Mouse (Mus musculus): ENCODE data around the gene Mettl7a1.
A peak's percentile ranks its signal among the peaks of the same experiment; 100 is the strongest.
"Not testable (repeated sequence)": the region's sequence is repeated elsewhere in the genome, so short reads cannot be mapped to it uniquely, and the experiment has no call there.

The Mettl7a1 gene

GRCm38 (mm10) chr15:100303428-100304018, 417 bp upstream of the Mettl7a1 start:
- DNase-seq: peak; percentile 14

GRCm38 (mm10) chr15:100306201-100306600, 2.3 kb downstream of the Mettl7a1 start:
- DNase-seq: no peak

DNA sequence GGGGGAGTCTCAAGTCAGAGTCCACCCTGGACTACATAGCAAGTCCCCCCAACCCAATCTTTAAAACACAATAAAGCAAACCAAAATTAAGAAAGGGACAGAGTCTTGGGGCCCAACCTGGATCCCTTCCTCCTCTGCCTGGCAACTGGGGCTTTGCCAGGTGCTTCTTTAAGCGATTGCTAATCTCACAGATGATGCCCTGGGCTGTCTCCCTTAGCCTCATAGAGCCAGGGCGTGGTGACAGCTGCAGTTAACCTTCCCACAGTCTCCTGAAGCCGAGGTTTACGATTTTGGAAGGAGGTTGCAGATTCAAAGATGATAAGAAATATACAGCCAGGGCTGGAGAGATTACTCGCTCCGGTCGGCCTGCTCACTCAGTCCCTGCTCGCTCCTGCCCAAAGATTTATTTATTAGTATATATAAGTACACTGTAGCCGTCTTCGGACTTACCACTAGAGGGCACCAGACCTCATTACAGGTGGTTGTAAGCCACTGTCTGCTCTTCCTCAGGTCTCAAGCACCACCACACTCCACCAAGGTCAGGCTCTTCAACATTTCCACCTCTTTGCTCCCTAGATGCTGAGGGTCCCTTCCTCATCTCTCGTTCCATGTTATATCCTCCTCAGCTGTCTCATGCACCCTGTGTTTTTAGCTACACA, 3.6 kb downstream of the Mettl7a1 start:
- peak; percentile 60 for DNase-seq

GRCm38 (mm10) chr15:100312346-100312745, 8.4 kb downstream of the Mettl7a1 start:
- DNase-seq: no peak

GRCm38 (mm10) chr15:100314448-100315145, 10.7 kb downstream of the Mettl7a1 start:
- DNase-seq: no peak

DNA sequence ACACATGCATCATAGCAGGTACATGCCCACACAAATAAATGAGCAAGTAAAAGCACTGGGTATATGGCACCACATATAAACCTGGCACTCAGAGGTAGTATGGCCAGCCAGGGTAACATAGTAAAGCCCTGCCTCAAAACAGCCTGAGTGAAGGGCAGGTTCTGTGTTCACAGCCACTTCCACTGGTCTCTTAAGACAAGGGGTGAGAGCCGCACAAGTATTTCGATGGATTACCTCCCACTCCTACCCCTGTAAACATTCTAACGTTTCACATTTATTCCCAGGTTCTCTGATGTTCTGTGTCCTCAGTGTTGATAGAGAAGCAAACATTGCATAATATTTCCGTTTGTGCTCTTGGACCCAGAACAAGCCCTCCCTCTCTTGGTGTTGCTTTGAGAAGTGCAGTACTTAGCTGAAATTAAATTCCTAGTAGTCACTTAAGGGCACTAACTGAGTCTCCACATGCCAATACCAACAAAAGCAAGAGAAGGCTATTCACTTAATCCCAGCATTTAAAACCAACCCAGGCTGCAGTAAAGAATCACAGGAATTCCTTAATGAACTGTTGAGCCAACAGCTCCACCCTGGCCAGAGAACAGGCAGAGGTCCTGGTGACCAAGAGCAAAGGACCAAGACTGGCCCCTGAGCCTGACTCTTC, 14.2 kb downstream of the Mettl7a1 start:
- peak; percentile 22 for DNase-seq

DNA sequence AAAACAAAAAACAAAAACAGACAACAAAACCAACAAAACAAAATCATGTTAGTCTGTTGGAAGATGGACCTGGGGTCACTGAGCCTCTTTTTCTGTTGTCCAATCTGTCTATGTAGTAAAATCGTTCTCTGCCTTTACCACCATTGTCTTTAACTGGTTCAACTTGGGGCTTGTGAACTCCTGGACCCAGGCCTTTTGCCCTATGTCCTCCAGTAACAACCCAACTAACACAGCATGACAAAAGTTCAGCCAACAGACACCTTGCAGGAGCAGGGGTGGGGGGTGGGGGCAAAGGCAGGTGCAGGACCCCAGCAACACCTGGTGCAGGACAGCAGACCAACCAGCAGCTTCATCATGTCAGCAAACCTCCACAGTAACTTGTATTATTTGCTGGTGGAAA, 15.9 kb downstream of the Mettl7a1 start:
- DNase-seq: no peak

- no peak for DNase-seq
These were observed 16.5 kb downstream of the Mettl7a1 start for GRCm38 (mm10) chr15:100320295-100320905.

- DNase-seq: peak; percentile 80
These were observed 17.2 kb downstream of the Mettl7a1 start for GRCm38 (mm10) chr15:100321134-100321533.

GRCm38 (mm10) chr15:100324021-100324591, 20.2 kb downstream of the Mettl7a1 start:
- no peak for DNase-seq

DNA sequence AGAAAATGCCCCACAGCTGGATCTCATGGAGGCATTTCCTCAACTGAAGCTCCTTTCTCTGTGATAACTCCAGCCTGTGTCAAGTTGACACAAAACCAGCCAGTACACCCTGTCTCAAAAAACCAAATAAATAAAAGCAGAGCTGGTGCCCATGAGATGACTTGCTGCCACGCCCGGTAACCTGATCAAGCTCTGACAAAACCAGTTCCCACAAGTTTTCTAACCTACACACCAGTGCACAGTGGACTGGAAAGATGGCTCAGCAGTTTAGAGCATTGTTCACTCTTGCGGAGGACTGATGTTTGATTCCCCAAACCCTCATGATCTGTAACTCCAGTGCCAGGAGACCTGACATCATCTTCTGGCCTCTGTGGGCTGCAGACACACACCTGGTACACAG, 21.3 kb downstream of the Mettl7a1 start:
- no peak for DNase-seq

GRCm38 (mm10) chr15:100328089-100328488, 24.1 kb downstream of the Mettl7a1 start:
- DNase-seq: peak; percentile 28

DNA sequence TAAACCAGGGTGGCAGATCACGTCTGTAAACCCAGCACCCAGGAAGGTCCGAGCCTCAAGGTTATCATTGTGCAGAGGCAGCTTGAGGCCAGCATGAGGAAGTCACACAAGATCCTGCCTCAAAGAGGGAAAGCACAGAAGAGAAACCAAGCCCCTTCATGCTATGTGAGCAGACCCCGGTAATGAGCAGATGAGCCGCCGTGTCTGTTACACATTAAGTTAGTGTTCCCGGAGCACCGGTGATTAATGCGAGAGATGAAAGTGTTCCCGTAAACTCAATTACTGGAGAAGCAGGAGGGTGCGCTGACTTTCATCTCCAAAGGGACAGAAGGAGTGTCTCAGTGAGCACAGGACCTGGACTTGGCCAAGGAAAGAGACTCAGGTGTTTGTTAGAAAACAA, 25.4 kb downstream of the Mettl7a1 start:
- not testable (repeated sequence) for DNase-seq

DNA sequence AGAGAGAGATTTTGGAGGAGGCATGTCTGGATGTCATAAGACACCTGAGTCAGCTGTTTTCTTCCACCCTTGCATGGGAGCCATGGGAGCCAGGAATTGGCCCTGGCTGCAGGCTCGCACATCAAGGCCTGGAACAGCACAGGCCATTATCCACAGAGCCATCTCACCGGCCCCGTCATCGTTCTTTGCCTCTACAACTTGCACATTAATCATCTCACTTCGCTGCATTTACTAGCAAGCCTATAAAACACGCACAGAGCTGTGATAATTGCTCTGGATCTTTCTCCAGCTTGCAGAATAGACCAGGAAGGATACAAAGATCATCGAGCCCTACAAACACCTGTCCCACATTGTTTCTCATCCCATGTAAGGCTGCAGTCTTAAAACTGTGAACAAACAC, 26.8 kb downstream of the Mettl7a1 start:
- no peak for DNase-seq

DNA sequence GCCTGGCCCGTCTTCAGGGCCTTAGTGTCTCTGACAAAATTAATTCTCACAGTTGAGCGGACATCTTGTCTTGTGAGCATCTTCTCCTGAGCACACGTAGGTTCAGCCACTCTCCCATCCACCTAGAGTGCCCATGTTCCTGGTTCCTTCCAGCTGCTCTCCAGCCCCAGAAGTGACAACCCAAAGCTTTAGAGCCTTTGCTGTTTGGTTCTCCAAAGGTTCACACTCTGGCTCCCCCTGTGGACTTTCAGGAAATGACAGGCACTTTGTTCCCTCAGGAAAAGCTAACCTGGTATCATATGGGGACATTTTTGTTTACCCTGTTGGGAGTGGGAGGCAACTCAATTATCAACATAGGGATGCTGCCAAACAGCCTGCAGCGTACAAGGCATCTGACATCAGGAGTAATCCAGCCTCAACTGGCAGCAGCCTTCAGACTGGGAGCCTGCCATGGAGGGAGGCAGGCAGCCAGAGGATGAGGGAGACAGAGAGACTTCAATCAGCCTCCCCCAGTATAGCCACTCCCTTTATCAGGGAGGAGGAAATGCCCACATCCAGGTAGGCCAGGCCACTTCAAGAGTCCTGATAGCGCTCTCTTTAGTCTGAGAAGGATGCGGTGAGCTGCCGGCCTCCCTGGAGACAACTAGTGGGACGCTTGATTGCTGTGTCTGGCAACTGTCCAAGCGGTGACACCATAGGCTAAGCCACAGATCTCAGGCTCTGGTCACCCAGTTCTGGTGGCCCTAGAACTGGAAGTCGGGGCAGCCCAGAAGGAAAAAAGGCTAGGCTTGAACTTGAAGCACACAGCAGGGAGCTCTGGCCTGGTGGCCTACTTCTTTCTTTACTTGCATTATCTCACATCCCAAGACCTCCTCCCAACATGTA, 28.4 kb downstream of the Mettl7a1 start:
- not testable (repeated sequence) for DNase-seq

DNA sequence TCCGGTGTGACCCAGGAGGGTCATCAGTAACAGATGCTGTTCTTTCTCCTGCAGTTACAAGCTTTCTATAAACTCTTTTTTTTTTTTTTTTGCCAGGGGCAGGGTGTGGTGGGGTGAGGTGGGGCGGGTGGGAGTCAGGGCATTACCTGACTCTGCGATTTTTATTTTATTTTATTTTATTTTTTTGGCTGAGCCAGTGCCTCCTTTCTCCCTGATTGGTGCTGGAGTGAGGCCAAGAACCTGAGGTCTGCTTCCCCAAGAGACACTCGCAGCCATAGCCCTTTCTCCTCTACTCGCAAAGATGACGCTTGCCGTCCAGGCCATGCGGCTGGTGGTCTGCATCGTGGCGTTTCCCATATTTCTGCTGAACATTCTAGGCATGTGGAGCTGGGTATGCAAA, 30.7 kb downstream of the Mettl7a1 start, which contains the start of gene Mettl7a3:
Gene Mettl7a3, plus strand, starts transcription at position 301 of the 400 bp plus-strand sequence.
- no peak for DNase-seq

- not testable (repeated sequence) for DNase-seq
These were observed 33.4 kb downstream of the Mettl7a1 start for GRCm38 (mm10) chr15:100337328-100337727.

DNA sequence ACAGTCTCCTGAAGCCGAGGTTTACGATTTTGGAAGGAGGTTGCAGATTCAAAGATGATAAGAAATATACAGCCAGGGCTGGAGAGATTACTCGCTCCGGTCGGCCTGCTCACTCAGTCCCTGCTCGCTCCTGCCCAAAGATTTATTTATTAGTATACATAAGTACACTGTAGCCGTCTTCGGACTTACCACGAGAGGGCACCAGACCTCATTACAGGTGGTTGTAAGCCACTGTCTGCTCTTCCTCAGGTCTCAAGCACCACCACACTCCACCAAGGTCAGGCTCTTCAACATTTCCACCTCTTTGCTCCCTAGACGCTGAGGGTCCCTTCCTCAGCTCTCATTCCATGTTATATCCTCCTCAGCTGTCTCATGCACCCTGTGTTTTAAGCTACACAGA, 33.9 kb downstream of the Mettl7a1 start:
- DNase-seq: peak; percentile 84

- DNase-seq: not testable (repeated sequence)
These were observed 37.5 kb downstream of the Mettl7a1 start for GRCm38 (mm10) chr15:100341314-100341980.

DNA sequence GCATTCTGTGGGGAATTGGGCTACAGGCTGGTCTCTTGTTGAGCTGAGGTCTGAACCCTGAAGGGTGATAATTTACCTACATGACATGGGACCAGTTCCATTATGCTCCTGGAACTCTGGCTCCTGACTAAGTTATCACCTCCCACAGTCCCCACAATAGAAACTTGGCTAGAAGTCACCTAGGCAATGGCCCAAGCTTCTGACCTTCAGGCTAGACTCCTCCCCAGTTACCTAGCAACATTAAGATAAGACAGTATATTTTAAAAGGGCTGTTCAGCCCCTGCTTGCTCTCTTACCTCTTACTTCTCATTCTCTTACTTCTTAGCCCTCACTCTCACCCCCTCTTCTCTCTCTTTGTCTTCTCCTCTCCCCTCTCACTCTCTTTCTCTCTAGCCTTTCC, 41.5 kb downstream of the Mettl7a1 start:
- no peak for DNase-seq

DNA sequence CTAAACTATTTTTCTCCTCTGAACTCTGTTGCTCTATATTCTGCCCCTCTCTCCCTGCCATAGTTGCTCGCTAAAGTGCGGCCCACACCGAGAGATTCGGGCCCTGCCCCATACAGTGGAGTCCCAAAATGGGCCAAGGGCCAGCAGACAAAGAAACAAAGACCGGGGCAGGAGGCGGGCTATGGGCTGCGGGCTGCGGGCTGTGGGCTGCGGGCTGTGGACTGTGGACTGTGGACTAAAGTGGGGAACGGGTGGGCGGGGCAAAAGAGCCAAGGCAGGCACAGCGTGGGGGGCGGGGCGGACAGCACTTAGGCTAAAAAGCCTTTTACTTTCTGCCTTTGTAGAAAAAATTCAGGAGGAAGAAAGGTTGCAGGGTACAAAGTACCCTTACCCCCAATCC, 42.8 kb downstream of the Mettl7a1 start:
- DNase-seq: peak; percentile 82

Measured in kidney, postnatal 10 days (tissue).